Mouse (Mus musculus): Measurements from ENCODE around the gene Mmp11. TPM values are rescaled to one million over a fixed set of nuclear protein-coding genes. Genes with fewer than 3 reads are reported as not detected.

Mmp11 gene
- total and polyA plus RNA-seq, 3 experiments, result 0.99 to 1.1 TPM; not detected in 1

- no peak overlapping the region for H3K27ac ChIP-seq (ENCODE audit: insufficient read depth, low read depth)
- H3K79me2 ChIP-seq (replicated peaks; ENCODE audit: control insufficient read depth, extremely low read depth, insufficient read depth, poor library complexity, severe bottlenecking), result no peaks in the 10 kb centered on the region
- no peaks in the 10 kb centered on the region for H3K27me3 ChIP-seq (replicated peaks)
- no peak for TF ChIP-seq NELFE (IDR thresholded peaks at IDR 0.05; ENCODE audit: low read depth, low read length)
- TF ChIP-seq MEF2A (IDR thresholded peaks at IDR 0.05; ENCODE audit: borderline replicate concordance, low read depth, low read length), result no peak
- no peak for TF ChIP-seq KAT2A (IDR thresholded peaks at IDR 0.05; ENCODE audit: insufficient replicate concordance, low read length)
- no peak for TF ChIP-seq PAX5 (IDR thresholded peaks at IDR 0.05; ENCODE audit: low read length)
- no peak for TF ChIP-seq E2F4 (IDR thresholded peaks at IDR 0.05; ENCODE audit: insufficient replicate concordance, low read depth, low read length)
- TF ChIP-seq NRF1 (IDR thresholded peaks at IDR 0.05; ENCODE audit: low read depth, low read length), result no peak
- TF ChIP-seq HCFC1 (IDR thresholded peaks at IDR 0.05; ENCODE audit: low read depth, low read length), result no peak
- TF ChIP-seq CTCF (conservative IDR thresholded peaks at IDR 0.05 in 1 of 2, IDR thresholded peaks at IDR 0.05 in 1 of 2; ENCODE audit: low read depth in 2 of 2, low read length in 2 of 2), result no peak
- TF ChIP-seq ZMIZ1 (IDR thresholded peaks at IDR 0.05; ENCODE audit: low read depth, low read length), result no peak
- no peak for TF ChIP-seq ZC3H11A (IDR thresholded peaks at IDR 0.05; ENCODE audit: low read depth, low read length)
- no peak for TF ChIP-seq CHD1 (IDR thresholded peaks at IDR 0.05; ENCODE audit: low read depth, low read length)
- dilution Hi-C loops (cut with MboI; ENCODE audit: extremely low pct_ligation_motif_present, extremely low pct_unique_long_range_greater_than_20kb, low sequenced_read_pairs), result no loop called here
- DNase-seq (ENCODE audit: extremely low read depth), result no peak
- H3K9me3 ChIP-seq (replicated peaks; ENCODE audit: low read length), result no peaks in the 10 kb centered on the region
- peak overlapping the region; percentile 52; the same call in 1 of the 2 replicates for H3K4me2 ChIP-seq (ENCODE audit: insufficient read depth, low read depth, poor library complexity, severe bottlenecking)
- H3K36me3 ChIP-seq (replicated peaks in 1 of 2; ENCODE audit: control insufficient read depth in 1 of 2, insufficient read depth in 1 of 2, low read length in 1 of 2), result no peaks in the 10 kb centered on the region
- no peak overlapping the region for H3K4me3 ChIP-seq (replicated peaks in 1 of 3; ENCODE audit: low read depth in 2 of 3, low read length in 2 of 3, poor library complexity in 1 of 3)
- H3K9ac ChIP-seq (ENCODE audit: insufficient read depth, low read depth), result no peak overlapping the region
- in situ Hi-C loops (cut with MboI; ENCODE audit: low pct_ligation_motif_present, low pct_unique_long_range_greater_than_20kb, low sequenced_read_pairs), result loop anchor here (10.0 kb wide), 2 partner anchors 72 to 322 kb away; partner anchors contain the start of gene Gm5134
- peaks cover 4 to 14% of the 10 kb centered on the region in 2 experiments; a peak in 2 of 4 replicates for H3K4me1 ChIP-seq (ENCODE audit: control insufficient read depth in 1 of 2, insufficient read depth in 2 of 2)
These were observed 53.7 kb downstream of the Mmp11 start for GRCm38 (mm10) chr10:75882433-75883231.

DNA sequence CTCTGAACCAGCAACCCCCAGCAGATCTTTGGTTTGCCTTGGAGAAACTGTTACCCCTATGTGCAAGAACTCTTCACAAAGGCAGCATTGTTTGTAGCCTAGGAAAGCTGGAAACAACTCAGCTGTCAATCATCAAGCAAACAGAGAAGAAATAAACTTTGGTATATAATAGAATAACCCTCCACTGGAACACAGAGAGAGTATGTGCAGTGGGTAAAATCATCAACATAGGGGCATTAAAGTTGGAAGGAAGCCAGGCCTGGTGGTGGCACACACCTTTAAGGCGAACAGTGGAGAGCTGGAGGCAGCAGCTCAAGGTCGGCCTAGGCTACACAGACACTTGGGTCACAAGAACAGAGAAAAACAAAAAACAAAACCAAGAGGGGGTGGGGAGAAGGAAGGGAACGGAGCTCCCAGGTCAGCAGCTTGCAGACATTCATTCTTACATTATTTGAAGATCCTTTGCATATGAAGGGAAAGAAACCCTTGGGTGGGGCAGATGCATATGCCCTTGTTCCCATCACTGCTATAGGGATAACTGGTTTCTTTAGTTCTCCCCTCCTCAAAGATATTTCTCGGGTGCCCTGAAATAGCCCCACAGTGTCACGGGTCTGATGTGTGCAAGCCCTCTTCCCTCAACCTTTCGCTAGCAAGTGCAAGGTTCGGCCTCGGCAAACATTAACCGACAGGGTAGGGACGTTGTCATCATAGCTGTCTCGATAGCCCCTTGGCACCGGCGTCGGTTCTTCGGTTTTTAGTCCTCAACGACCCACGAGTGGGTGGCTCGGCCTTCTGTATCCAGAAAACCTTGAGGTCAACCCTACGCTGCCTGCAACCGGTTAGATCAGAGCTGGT lies 54.5 kb downstream of the Mmp11 start:
- Histone ChIP-seq H3K36me3 (replicated peaks in 1 of 2; ENCODE audit: control insufficient read depth in 1 of 2, insufficient read depth in 1 of 2, low read length in 1 of 2) (no peaks in the 10 kb centered on the region), H3K27ac (ENCODE audit: insufficient read depth, low read depth) (no peak overlapping the region), H3K4me3 (replicated peaks in 1 of 3; ENCODE audit: low read depth in 2 of 3, low read length in 2 of 3, poor library complexity in 1 of 3) (no peak overlapping the region), H3K79me2 (replicated peaks; ENCODE audit: control insufficient read depth, extremely low read depth, insufficient read depth, poor library complexity, severe bottlenecking) (no peaks in the 10 kb centered on the region), H3K4me1 (ENCODE audit: control insufficient read depth in 1 of 2, insufficient read depth in 2 of 2) (peaks cover 1 to 7% of the 10 kb centered on the region in 2 experiments; a peak in 2 of 4 replicates), H3K9ac (ENCODE audit: insufficient read depth, low read depth) (no peak overlapping the region), H3K27me3 (replicated peaks) (no peaks in the 10 kb centered on the region), H3K9me3 (replicated peaks; ENCODE audit: low read length) (no peaks in the 10 kb centered on the region), H3K4me2 (ENCODE audit: insufficient read depth, low read depth, poor library complexity, severe bottlenecking) (no peak overlapping the region)
- in situ Hi-C loops (cut with MboI; ENCODE audit: low pct_ligation_motif_present, low pct_unique_long_range_greater_than_20kb, low sequenced_read_pairs), result loop anchor here (10.0 kb wide), 2 partner anchors 73 to 323 kb away; partner anchors contain the start of gene Gm5134
- DNase-seq (ENCODE audit: extremely low read depth), result no peak
- TF ChIP-seq ZC3H11A (IDR thresholded peaks at IDR 0.05; ENCODE audit: low read depth, low read length), result no peak
- TF ChIP-seq USF2 (conservative IDR thresholded peaks at IDR 0.05; ENCODE audit: low read depth, low read length), result no peak
- TF ChIP-seq ELF1 (IDR thresholded peaks at IDR 0.05; ENCODE audit: low read depth, low read length), result no peak
- no peak for TF ChIP-seq SMC3 (IDR thresholded peaks at IDR 0.05; ENCODE audit: low read depth, low read length)
- no peak for TF ChIP-seq MYC (IDR thresholded peaks at IDR 0.05; ENCODE audit: low read depth, low read length)
- no peak for TF ChIP-seq CTCF (conservative IDR thresholded peaks at IDR 0.05 in 1 of 2, IDR thresholded peaks at IDR 0.05 in 1 of 2; ENCODE audit: low read depth in 2 of 2, low read length in 2 of 2)
- TF ChIP-seq MAX (IDR thresholded peaks at IDR 0.05; ENCODE audit: low read length), result no peak
- dilution Hi-C loops (cut with MboI; ENCODE audit: extremely low pct_ligation_motif_present, extremely low pct_unique_long_range_greater_than_20kb, low sequenced_read_pairs), result no loop called here
